In genomic region chr2:102223355-102224128, GRCm38 (mm10) we compare ENCODE assay signal across 13 mouse cellular contexts. TPM values are rescaled to one million over a fixed set of nuclear protein-coding genes. Genes with fewer than 3 reads are reported as not detected.
DNase-seq lines count a peak whose midpoint lies in the region; ATAC-seq and TF ChIP-seq lines count a peak whose summit lies in the region.
"Had no signal": no experiment of that assay in that cellular context is flagged by ENCODE, and none has a peak within 500 bp of the region (broad histone marks: within the 10 kb centered on the region; RNA-seq: fewer than 3 reads in every experiment).

No protein-coding gene starts in this region.

- H3K9ac ChIP-seq in hindbrain, embryonic 14.5 days = no peak overlapping the region
- no peak overlapping the region for H3K9ac ChIP-seq in midbrain, postnatal 0 days (replicated peaks; ENCODE audit: low read length, poor library complexity, severe bottlenecking)
- H3K9ac ChIP-seq: embryonic facial prominence, embryonic 13.5 days; heart, embryonic 12.5 days; liver, embryonic 15.5 days had no signal

- H3K4me1 ChIP-seq in hindbrain, embryonic 14.5 days (replicated peaks; ENCODE audit: control insufficient read depth, insufficient read depth, low read length) = peaks cover 19% of the 10 kb centered on the region
- H3K4me1 ChIP-seq in midbrain, postnatal 0 days (ENCODE audit: insufficient read depth, low read length) = peaks cover 7% of the 10 kb centered on the region; the same call in 1 of the 2 replicates
- H3K4me1 ChIP-seq: liver, embryonic 15.5 days had no signal

- no peaks in the 10 kb centered on the region for H3K9me3 ChIP-seq in hindbrain, embryonic 14.5 days (ENCODE audit: control insufficient read depth, low read length)
- no peaks in the 10 kb centered on the region for H3K9me3 ChIP-seq in midbrain, postnatal 0 days (ENCODE audit: low read length)
- H3K9me3 ChIP-seq: embryonic facial prominence, embryonic 13.5 days; heart, embryonic 12.5 days; liver, embryonic 15.5 days had no signal

- no peaks in the 10 kb centered on the region for H3K27me3 ChIP-seq in hindbrain, embryonic 14.5 days (ENCODE audit: control insufficient read depth, insufficient read depth, low read length)
- H3K27me3 ChIP-seq in midbrain, postnatal 0 days (ENCODE audit: insufficient read depth, low read length) = no peaks in the 10 kb centered on the region
- H3K27me3 ChIP-seq: embryonic facial prominence, embryonic 13.5 days; heart, embryonic 12.5 days; liver, embryonic 15.5 days had no signal

- no peak for DNase-seq in frontal cortex, postnatal 10 days (ENCODE audit: low spot score in 2 of 2)
- DNase-seq in brain, adult 2 months (ENCODE audit: low read depth, low spot score) = peak; percentile 82
- DNase-seq in hindbrain, embryonic 14.5 days (ENCODE audit: low spot score) = no peak
- peak; percentile 53 for DNase-seq in midbrain, postnatal 0 days (ENCODE audit: low spot score)
- no peak for DNase-seq in cerebellum, adult 11 months
- no peak for DNase-seq in adrenal gland, postnatal 10 days
- DNase-seq in cerebellum, postnatal 10 days = no peak
- DNase-seq: cerebellum, adult 9-11 months; kidney, postnatal 4 days had no signal

- peak overlapping the region; percentile 10; the same call in 1 of the 2 replicates for H3K4me2 ChIP-seq in hindbrain, embryonic 14.5 days (replicated peaks)
- H3K4me2 ChIP-seq in midbrain, postnatal 0 days (ENCODE audit: low read depth, low read length, poor library complexity, severe bottlenecking) = no peak overlapping the region
- H3K4me2 ChIP-seq: embryonic facial prominence, embryonic 13.5 days; heart, embryonic 12.5 days; liver, embryonic 15.5 days had no signal

- no peak overlapping the region for H3K4me3 ChIP-seq in hindbrain, embryonic 14.5 days (replicated peaks; ENCODE audit: low read length)
- H3K4me3 ChIP-seq in midbrain, postnatal 0 days (ENCODE audit: low read depth, low read length) = no peak overlapping the region
- H3K4me3 ChIP-seq: embryonic facial prominence, embryonic 13.5 days; heart, embryonic 12.5 days; liver, embryonic 15.5 days had no signal

- no peaks in the 10 kb centered on the region for H3K36me3 ChIP-seq in hindbrain, embryonic 14.5 days (replicated peaks; ENCODE audit: control insufficient read depth, insufficient read depth)
- H3K36me3 ChIP-seq in midbrain, postnatal 0 days (ENCODE audit: insufficient read depth, low read length) = no peaks in the 10 kb centered on the region
- H3K36me3 ChIP-seq: embryonic facial prominence, embryonic 13.5 days; heart, embryonic 12.5 days; liver, embryonic 15.5 days had no signal

- 7% methylated on average over 11 of the region's 11 CpGs for WGBS in hindbrain, embryonic 14.5 days
- 6% methylated on average over 11 of the region's 11 CpGs for WGBS in midbrain, postnatal 0 days

- H3K27ac ChIP-seq in hindbrain, embryonic 14.5 days = peak overlapping the region; percentile 61
- 0 out of 2 replicates have a peak overlapping the region, but pooled peaks have one; percentile 1 for H3K27ac ChIP-seq in midbrain, postnatal 0 days (ENCODE audit: low read depth, low read length)
- H3K27ac ChIP-seq: embryonic facial prominence, embryonic 13.5 days; liver, embryonic 15.5 days had no signal

- ATAC-seq in frontal cortex, adult (ENCODE audit: low TSS enrichment) = peak; percentile 47; the same call in 1 of the 2 replicates
- peak; percentile 56; the same call in 1 of the 2 replicates for ATAC-seq in hindbrain, embryonic 14.5 days (ENCODE audit: low FRiP score)
- ATAC-seq in midbrain, postnatal 0 days (ENCODE audit: low FRiP score) = peak; percentile 49; the same call in 1 of the 2 replicates

- no peak for TF ChIP-seq CTCF in midbrain, postnatal 0 days (IDR thresholded peaks at IDR 0.05)

RNA-seq across cellular contexts. Expression of gene Ldlrad3, which starts 37.4 kb away (rescaled TPM):
- 28.4 and 29.4 TPM in 2 replicates for polyA plus RNA-seq in hindbrain, embryonic 14.5 days (2014; fragmentation: Nextera tagmentation; extraction: Ambion mirVana)
- total RNA-seq in midbrain, postnatal 0 days (2014; rRNA removed) = 25.0 and 26.6 TPM in 2 replicates
- polyA plus RNA-seq in midbrain, postnatal 0 days (2015; fragmentation: Nextera tagmentation; extraction: Ambion mirVana) = 17.6 and 18.4 TPM in 2 replicates
- 10 to 100 TPM; 11.6 to 13.8 TPM for total RNA-seq in adrenal gland, postnatal 10 days (2021)

Comparison
In these comparisons a context has a peak if more than half of its experiments do, and no peak if none do; other contexts are left out.
1. DNase-seq: peak in brain, adult 2 months (single experiment) and midbrain, postnatal 0 days (single experiment); none in frontal cortex, postnatal 10 days (0 of 2), hindbrain, embryonic 14.5 days (single experiment), cerebellum, adult 11 months (single experiment), adrenal gland, postnatal 10 days (single experiment) and cerebellum, postnatal 10 days (0 of 2).
2. Peak in every context shown above with its lines, with median percentiles within 50 percentile points of each other: ATAC-seq.